Mouse (Mus musculus) bone marrow, adult 2 months (tissue): ENCODE data around the gene Fez1.

Experiments used
- CTCF ChIP-seq: fragments of 200-500 bp; IDR thresholded peaks from 2 replicates; pipeline ENCODE4 v1.5.1; 2011; ENCODE audit warnings: low read length, control low read depth; ENCODE audit not compliant: control insufficient read depth, insufficient read depth
- POLR2A ChIP-seq: fragments of 200-500 bp; IDR thresholded peaks from 2 replicates; pipeline ENCODE4 v1.6.1; 2011; ENCODE audit warnings: low read depth, mild to moderate bottlenecking, control low read depth, low read length, borderline replicate concordance; ENCODE audit not compliant: control insufficient read depth

DNA sequence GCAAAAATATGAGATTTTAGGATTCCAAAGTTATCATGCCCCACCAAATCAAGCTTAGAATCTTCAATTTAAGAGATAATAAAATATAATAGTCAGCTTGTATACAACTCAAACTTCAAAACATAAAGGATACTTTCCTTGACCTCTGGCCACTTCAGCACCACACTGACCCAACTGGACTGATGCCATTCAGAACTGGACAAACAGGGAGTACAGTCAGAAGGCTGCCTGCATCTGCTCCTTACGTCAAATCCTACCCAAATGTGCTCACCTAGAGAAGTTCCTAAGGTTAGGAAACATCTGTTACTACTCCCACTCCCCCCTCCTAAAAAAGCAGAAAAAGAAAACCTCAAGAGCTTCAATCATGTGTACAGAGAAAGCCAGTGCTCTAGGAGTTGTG, 26.1 kb upstream of the Fez1 start:
- TF ChIP-seq CTCF (no peak), POLR2A (no peak)
